Mouse (Mus musculus) left cerebral cortex, adult 9 months (tissue): ENCODE results near the gene Sh2b3.
A peak's percentile ranks its signal among the peaks of the same experiment; 100 is the strongest.

Source experiments
- DNase-seq, 2 experiments: peaks; one replicate each; pipeline ENCODE4 v3.0.0; 2022; ENCODE audit warnings: low spot score in 2 of 2

Sh2b3 gene

DNA sequence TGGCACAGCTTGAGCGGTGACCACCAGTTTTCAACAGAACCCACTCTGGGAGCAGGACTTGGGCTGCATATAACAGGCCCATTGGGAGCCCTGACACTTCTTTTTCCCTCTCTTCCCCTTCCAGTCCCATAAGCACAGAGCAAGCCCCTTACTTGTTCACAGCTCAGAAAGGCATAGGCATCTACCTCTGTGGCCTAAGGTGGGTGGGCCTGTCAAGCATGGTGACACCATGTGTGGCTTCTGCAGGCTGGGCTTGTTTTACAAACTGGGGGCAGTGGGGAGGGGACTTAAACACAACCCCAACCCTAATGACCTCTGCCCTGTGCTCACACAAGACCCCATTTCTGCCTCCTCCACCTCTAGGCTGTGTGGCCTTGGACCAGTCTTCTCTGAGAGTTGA is 13.8 kb downstream of the Sh2b3 start:
- no peak for DNase-seq

DNA sequence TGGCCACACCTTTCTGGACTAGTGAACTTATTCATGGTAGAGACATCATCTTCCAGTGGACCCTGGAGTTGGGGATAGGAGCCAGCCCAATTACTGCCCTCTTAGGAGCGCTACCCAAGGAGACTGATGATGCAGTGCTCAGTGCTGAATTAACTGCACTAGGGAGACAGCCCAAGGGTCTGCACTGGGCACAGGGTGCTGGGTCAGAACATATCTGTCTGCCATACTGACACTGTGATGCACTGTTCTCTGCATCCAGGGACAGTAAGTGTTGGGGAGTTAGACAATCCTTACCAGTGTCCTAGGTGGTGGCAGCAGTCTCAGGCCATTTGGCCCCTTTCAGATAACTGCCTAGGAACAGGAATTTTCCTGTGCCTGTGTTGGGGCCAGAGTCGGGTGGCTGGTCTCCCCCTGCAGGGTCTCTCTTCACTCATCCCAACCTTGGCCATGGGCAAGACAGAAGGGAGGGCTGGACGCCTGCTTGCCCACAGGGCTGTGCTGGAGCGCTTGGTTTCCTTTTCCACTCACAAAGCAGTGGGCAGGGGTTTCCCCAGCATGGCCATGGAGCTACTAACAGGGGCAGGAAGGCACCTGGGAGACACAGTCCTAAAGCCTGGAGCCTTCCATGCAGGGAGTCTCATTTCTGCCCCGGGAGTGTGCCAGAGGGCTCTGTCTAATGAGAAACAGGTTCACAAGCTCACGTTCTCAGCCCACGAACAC is 14.5 kb downstream of the Sh2b3 start:
- DNase-seq: no peak

DNA sequence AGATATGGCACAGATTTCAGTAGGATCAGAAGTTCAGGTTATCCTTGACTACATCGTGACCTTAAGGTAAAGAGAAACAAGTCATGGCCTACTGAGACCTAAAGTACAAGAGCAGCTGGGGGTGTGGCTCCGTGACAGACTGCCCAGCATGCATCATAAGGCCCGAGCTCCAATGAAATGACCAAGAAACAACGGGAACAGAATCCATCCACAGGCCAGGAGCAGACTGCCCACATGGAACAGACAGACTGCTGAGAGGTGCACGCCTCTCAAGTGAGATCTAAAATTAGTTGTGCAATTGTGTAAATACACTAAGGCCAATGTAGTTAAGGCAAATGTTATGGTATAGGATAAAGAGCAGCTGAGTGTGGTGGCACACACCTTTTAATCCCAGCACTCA is 15.9 kb downstream of the Sh2b3 start:
- no peak for DNase-seq

DNA sequence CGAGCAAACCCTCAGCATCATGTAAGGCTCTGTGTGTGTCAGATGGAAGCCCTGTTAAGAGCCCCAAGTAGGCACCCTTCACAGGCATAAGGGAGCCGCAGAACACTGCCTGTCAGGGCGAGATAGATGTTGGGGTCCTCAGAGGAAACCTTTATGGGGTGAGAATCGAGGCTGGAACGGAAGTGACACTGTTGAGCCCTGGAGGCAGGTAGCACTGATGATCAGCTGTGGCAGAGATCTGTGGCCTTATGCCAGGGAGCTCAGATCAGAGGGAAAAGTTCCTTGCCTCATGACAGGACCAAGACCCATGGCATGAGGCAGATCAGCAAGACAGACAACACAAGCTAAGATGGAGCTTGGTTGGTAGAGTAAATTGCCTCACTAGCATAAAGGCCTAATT is 16.3 kb downstream of the Sh2b3 start:
- no peak for DNase-seq

DNA sequence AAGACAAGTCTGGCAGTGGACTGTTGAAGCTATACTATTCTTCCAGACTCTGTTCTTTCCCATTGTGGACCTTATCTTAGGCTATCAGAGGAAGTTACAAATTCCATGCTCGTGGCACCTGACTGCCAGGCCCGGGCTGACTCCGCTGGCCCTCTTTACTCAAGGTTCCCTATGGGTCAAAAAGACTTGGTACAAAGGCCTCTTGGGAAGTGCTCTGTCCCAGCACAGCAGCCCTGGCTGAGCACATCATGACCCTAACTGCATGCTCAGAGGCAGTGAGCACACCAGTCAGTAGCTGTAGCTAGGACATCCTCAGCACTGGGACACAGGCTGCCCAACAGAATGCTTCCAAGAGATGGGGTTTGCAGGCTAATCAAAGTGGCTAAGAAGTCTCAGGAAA is 16.8 kb downstream of the Sh2b3 start:
- DNase-seq: no peak

DNA sequence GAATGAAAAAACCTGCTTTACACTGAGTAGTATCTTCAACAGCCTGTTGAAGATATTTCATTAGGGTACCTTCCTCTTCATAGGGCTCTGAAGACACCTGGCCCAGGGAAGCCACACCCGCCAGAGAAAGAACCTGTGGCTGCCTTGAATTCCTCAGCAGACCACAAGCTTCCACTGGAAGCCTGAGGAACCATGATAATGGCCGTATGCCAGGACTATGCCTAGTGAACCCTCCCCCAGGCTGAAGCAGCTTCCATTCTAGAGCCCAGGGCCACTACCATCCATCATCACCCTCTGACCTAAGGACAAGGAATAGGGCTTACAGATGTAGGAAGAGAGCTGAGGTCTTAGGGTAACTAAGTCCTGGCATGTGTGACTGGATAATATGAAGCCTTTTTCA is 17.3 kb downstream of the Sh2b3 start:
- DNase-seq: no peak

DNA sequence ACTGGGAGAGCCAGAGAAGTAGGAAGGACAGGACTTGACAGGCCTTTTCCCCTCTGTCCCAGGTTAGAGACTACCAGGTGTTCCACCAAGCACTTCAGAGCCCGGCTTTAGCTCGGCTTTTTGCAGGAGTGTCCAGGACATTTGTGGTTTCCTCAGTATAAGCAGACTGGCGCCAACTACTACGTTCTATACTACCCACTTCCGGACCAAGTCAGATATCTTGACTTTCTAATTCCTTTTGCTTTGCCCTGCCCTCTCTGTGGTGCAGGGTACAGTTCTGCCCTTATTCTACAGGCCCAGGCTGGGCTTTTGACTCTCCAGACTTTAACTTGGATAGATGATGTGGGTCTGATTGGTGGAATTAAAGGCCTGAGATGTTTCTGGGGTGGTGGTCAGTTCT is 17.9 kb downstream of the Sh2b3 start:
- DNase-seq: no peak

DNA sequence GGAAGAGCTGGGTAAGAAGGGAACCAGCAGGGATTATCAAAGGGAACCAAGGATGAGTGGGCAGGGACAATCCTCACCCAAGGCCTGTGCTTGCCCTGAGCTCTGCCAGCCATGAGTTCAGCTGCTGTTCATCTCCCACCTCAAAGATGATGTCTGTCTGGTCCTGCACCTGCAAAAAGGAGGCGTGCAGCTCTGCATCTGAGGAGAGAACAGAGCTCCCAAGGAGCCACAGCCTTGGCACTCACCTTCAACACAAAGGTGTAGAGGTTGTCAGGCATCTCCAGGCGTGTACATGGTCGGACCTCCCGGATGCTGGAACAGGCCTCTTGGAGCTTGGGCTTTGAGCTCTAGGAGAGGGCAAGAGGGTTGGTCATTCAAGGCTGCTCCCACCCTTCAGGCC is 18.6 kb downstream of the Sh2b3 start:
- DNase-seq: no peak

DNA sequence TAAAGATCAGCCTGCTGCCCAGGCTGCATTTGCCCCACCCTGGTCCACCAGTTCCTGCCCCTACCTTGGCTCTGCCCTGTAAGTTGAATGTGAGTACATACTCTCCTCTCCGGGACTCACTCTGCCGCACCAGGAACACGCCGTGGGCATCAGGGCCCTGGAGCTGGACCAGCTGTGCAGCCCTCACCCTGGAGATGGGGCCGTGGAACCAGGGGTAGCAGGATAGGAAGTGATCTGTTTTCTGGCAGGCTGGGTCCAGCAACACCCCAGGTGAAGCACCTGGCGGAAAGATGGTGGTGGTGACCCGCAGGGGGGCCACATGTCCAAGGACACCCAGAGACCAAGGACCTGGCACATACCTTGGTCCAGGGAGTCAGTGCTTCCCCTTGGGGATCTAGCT is 19.0 kb downstream of the Sh2b3 start:
- no peak for DNase-seq

DNA sequence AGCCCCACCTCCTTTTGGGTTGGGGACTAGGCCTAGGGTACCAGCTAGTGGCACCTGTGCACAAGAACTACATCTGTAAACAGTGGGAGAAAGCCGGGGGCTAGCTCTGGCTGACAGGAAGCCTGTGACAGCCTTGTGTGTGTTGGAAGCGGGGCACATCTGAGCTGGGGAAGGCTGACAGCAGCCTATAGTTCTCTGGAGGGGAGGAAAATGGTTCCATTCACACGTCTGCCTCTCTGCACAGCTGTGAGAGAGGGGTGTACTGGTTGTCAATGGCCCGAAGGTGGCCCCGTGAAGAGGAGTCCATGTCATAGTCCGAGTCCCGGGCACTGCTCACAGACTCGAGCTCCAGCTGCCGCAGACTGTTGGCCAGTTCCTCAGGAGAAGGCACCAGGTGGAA is 19.9 kb downstream of the Sh2b3 start:
- DNase-seq: no peak

DNA sequence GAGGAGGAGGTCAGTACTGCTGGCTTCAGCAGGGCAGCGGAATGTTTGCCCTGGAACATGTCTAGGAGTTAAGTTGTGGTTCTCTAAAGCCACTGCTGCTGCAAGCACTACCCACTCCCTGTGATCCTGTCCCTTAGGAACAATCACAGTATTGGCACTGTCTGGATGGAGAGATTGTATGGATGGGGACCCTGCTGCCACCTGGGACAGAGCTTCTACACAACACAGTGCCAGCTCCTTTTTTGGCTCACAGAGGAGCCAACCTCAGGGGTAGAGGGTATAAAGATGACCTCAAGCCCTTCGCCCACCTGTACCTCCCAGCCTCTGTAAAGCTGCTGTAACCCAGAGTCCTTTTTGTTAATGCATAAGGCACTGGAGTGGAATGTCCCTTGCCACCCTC is 20.8 kb downstream of the Sh2b3 start:
- no peak for DNase-seq

DNA sequence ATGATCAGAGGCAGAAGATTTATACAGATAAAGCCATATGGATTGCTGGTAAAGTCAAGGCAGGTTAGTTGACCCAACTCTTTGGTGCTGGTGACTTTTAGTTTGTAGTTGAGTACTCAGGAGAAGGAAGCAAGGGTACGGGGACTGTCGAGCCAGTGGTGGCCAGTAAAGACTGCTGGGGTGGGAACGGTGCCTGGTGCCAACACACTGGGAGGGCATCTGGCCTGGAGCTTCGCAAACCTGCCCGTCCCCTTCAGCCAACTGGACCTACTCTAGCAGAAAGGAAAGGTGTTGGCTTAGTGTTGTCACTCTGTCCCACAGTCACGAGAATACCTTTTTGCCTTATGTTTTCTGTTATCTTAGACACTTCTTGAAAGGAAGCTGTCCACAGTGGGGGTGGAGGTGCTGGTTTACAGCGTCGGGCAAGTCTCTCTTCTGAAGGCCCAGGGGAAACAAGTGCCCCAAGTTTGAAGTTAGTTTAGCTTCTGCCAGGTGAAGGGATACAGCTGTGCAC is 21.5 kb downstream of the Sh2b3 start:
- DNase-seq: no peak

DNA sequence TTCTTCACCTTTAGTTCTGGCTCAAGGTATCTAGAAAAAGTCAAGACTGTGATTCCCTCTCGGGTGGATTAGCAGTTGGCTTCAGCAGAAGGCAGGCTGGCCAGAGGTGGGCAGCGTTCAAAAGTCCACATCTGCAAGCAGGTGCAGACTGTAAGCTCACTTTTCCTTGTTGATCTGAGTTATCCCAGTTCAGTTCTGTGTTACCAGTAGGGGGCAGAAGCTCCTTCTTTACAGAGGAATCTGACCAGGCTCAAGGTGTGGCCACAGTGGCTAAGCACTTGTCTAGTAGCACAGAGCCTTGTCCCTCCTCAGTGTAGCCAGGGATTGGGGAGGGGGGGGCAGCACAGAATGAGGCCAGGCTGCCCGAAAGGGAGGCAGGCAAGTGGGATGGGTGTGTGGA is 22.4 kb downstream of the Sh2b3 start:
- peak in 1 of 2 experiments; percentile 75 for DNase-seq

DNA sequence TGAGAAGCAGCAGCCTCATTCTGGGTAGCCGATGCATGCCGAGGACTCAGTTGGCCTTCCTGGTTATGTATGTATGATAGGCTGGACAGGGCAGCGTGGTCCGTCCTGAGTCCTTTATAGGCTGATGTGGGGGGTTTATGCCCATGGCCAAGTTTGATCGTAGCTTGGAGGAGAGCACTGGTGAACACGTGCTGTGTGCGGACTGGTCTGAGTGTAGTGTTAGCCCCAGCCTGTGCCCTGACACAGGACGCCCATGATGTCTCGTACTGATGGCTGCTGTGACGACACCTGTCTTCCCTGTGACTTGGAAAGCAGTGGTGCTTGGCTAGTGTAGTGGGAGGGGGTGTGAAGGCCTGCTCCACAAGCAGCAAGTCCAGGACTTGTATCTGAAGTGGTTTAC is 23.7 kb downstream of the Sh2b3 start:
- DNase-seq: no peak

DNA sequence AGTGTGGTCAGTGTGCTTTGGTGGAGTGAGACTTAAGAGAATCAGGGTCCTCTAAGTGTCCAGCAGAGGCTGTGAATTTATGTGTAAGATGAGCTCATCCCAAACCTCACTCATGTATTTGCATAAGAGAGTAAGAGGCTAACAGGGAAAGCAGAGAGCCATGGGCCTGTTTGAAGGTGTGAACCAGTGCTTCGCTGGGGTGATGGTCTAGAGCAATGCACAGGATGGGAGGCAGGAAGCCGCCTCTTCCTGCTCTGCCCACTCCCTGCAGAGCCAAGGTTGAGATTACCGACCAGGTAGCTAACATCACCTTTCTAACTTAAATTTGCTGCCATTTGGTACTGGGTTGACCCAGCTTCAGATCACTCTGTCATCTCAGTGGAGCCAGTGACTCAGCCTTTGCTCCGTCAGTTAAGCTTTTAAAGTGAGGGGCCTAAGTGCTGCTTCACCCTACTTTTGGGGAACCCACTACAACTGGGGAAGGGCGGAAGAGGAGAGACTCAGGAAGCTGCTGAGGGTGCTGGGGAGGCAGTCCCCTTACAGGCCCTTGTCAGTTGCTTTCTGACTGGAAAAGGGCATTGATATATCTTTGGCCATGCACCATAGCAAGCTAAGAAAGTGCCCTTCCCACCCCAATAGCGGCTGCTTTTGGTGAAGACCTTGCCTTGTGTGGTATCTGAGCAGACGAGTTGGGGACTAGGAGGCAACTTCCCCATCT is 24.8 kb downstream of the Sh2b3 start:
- DNase-seq: no peak

DNA sequence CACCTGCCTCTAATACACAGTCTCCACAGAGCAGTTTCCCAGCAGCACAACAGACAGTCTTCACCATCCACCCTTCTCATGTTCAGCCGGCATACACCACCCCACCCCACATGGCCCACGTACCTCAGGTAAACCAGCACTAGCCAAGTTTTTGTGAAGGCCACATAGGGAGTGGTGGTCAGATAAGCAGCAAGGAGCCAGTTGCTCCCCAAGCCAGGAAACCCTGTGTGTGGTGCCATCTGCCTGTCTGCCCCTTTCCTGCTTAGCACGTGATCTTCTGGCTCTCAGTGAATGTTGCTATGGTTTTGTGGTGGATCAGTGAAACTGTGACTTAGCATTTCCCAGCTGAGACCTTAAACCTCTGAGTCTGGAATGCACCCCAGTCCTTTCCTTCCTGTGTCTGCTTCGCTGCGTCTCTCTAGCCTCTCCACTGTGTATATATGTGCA is 25.9 kb downstream of the Sh2b3 start:
- no peak for DNase-seq

DNA sequence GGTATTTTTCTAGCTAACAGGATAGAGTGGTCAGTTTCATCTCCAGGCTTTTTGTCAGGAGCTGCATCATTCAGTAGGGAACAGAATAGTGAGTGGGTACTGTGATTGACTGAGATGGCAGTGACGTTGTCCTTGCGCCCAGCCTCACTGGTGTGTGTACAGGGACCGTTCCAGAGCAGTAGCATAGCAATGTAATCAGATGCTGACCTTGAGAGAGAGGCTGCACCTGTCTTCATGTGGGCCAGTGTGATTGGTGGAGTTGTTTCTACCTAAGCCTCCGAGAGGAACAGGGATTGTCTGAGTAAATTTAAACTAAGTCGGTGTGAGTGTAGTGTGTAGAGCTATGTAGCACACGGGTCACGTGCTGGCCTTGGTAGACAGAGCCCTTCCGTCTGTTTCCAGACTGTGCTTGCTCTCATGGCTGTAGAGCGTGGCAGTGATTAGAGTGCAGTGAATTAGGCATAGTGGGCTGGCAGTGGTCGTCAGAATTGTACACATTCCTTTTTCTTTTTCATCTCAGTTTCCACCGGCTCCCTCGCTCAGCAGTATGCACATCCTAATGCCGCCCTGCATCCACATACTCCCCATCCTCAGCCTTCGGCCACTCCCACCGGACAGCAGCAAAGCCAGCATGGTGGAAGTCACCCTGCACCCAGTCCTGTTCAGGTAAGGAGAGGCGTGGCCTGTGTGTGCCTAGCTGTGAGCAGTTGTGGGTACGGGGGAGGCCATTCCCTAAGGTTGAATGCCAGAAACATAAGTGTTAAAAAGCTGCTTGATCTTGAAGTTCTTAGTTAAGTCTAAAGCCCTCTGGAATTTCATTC is 26.9 kb downstream of the Sh2b3 start:
- DNase-seq: no peak

DNA sequence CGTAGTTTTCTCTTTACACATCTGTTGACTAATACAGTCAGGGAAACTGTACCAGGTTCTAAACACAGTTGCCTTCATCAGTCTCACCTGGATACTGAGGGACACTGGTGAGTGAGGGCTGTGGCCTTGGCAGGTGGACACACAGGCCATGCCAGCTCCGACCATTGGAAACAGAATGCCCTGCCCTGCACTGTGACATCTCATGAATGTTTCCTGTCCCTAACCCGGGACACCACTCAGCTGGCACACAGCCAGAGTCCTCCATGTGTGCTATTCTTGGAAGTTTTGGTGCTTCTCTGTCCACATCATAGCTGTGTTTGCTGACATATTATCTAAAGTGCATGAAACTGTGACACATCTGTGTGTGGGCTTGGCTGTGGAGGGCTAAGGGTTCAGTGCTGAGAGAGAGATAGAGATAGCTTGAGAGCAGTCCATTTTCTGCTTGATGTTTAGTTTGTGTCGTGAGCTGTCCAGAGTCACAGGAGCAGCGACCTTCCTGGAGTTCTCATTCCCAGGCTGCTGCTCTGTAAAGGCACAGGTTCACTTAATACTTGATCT is 27.7 kb downstream of the Sh2b3 start:
- no peak for DNase-seq

DNA sequence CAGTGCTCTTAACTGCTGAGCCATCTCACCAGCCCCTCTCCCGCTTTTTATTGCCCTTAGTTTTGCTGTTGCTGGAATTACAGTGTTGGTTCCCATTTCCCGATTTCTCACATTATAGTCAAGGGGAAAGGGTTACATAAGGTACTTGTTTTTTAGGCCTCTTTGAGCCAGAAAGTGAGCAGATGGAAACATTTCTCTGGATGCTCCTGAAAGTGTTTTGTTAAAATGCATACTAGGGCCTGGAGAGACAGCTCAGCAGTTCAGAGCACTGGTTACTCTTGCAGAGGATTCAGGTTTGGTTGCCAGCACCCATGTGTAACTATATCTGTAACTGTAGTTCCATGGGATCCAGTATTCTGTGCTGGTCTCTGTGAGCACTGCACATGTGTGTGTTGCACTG is 29.2 kb downstream of the Sh2b3 start:
- no peak for DNase-seq

DNA sequence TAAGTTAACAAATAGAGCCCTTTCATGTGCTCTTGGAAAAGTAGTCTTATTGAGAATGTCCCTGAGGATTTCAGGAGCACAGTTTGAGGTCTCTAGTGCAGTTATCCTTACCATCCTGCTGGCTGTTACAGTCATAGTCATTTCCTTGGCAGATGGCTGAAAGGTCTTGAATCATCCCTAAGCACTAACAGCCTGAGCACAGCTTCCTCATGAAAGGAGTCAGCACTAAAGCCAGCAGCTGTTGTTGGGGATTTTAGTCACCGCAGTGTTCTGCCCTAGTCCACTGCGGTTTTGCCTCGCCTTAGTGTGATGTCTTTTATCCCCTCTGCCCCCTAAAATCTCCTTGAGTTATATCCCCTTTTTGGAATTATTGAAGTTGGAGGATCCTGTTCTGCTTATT is 30.3 kb downstream of the Sh2b3 start:
- DNase-seq: no peak

DNA sequence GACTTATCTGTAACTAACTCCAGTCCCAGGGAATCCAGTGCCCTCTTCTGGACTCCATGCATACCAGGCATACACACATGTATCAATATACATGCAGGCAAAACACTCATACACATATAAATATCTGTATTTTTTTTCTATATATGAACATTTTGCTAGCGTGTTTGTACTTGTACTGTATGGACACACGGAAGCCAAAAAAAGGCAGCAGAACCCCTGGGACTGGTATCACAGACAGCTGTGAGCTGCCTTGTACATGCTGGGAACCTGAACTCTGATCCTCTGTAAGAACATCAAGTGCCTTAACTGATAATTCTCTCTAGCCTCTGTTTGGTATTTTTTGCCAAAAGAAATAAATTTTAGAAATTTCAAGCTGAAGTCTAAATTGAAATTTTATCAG is 39.0 kb downstream of the Sh2b3 start:
- no peak for DNase-seq

DNA sequence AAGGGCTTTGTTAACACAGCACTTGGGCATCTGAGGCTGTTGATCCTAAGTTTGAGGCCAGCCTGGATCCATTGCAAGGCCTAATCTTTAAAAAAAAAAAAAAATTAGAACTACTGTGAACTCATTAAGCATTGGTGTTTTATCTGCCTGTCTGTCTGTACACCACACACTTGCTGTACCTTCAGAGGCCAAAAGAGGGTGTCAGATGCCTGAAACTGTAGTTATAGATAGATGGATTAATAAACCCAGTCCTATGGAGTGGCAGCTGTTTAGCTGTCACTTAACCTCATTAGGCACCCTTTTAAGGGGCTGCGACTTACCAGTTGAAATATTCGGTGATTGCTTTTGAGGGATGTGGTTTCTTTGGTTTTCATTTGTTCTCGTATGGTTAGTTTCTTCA is 41.6 kb downstream of the Sh2b3 start:
- DNase-seq: no peak
